Mouse (Mus musculus) E14TG2a.4 (cell line): Measurements from ENCODE around the gene Tmem262.

Experiments used
- CTCF ChIP-seq: conservative IDR thresholded peaks from 2 replicates; pipeline ENCODE4 v1.5.1; 2014; ENCODE audit warnings: low read length
- NANOG ChIP-seq: IDR thresholded peaks from 2 replicates; pipeline ENCODE4 v1.6.1; 2014; ENCODE audit warnings: borderline replicate concordance, low read length, mixed read lengths
- POU5F1 ChIP-seq: IDR thresholded peaks from 2 replicates; pipeline ENCODE4 v1.6.1; 2014; ENCODE audit warnings: low read length, borderline replicate concordance

GRCm38 (mm10) chr19:6079983-6080480, at the start of gene Tmem262:
- TF ChIP-seq CTCF (no peak), POU5F1 (no peak), NANOG (no peak)
